Mouse (Mus musculus) spleen, postnatal 10 days (tissue): ENCODE results near the gene Prr12.

Experiments used
- DNase-seq, 2 experiments: peaks; one replicate each; pipeline ENCODE4 v3.0.0; 2021 to 2022; ENCODE audit warnings: low spot score in 2 of 2

The Prr12 gene

GRCm38 (mm10) chr7:45000539-45001114 lies 52.1 kb downstream of the Prr12 start:
- DNase-seq: no peak

DNA sequence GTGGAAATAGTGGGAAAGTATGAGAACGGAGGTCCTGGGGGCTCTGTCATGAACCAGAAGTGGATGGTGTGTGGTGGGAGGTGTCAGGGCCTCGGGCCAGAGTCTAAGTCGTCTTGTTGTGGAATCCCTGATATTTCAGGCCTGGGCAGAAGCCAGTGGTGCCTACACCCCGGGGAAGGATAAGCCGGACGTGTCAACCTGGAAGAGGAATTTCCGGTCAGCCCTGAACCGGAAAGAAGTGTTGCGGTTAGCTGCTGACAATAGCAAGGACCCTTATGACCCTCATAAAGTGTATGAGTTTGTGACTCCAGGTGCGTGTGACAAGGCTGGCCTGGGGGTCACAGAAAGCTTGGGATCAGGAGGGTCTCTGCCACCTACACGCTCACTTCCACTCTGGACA lies 52.9 kb downstream of the Prr12 start:
- no peak for DNase-seq

GRCm38 (mm10) chr7:44998501-44998955 lies 54.2 kb downstream of the Prr12 start, which contains the start of gene Bcl2l12:
Bcl2l12 (minus strand) TSS chr7:44998712.
- peak; percentile 50 to 68 for DNase-seq

DNA sequence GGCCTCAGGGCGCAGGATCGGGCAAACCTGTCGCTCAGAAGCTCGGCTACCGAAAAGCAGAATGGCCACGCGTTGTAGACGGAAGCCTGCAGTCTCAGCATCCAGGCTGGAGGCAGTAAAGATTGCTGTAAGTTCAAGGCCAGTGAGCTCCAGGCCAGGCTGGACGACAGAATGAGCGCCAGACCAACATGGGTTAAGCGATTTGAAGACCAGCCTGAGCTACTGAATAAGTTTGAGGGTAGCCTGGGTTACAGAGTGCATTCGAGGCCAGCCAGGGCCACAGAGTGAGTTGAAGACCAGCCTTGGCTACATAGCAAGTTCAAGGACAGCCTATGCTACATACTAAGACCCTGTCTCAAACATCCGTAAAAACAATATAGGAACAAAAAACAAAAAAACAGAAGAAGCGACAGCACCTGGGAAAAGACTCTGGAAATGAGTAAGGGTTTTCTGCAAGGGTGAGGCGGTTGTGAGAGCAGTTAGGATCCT lies 54.7 kb downstream of the Prr12 start:
- DNase-seq: no peak

- peak; percentile 97 to 99 for DNase-seq
These were observed 55.3 kb downstream of the Prr12 start, which contains the start of gene Irf3 for GRCm38 (mm10) chr7:44997231-44997939. Irf3 (plus strand) TSS chr7:44997648.

DNA sequence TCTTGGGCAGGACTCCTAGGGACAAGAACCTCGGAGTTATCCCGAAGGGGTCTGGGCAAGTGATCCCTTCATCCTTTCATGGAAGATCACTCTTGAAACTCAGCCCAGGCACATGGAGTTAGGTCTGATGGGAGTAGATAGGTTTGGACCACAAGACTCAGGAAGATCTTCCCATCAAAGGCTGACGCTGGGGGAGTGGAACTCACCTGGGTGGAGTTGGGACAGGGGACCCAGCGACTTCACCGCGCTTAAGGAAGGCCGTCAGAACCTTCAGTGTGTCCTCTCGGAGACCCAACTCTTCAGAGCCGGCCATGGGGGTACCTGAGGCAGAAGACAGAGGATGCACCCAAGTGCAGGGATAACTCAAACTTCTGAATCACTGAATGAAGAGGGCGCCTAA lies 56.0 kb downstream of the Prr12 start:
- DNase-seq: no peak

DNA sequence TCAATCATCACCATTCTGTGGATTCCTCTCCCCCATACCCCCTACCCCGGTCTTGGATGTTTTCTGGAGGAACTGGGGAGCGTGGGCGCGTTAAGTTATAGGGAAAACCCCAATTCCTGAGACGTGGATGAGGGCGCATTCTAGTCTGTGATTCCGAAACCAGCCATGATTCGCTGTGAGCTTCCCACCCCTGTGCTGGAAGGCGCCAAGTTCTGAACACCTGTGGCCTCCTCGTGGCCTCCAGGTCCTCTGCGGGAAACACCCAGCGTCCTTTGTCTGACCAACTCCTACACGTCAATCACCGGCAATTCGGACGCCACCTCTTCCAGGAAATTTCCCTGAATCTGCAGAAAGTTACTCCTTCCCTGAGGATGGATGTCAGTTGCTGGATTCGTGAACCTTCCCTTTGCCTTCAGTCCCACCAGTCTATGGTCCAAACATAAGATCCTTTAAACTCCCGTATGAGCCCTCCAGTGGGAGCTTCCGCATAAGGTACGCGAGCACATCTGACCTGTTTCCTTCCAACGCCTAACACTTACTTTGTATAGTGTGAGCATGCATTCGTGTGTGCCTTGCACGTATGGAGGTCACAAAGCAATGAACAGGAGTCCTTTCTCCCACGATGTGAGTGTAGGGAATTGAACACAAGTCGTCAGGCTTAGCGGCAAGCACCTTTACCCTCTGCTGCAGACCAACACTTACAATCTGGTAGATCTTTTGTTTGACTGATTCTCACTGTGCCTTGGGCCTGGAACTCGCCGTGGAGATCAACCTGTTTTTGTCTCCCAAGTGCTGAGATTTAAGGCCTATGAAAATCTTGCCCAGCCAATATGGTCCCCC lies 65.6 kb downstream of the Prr12 start:
- no peak for DNase-seq

DNA sequence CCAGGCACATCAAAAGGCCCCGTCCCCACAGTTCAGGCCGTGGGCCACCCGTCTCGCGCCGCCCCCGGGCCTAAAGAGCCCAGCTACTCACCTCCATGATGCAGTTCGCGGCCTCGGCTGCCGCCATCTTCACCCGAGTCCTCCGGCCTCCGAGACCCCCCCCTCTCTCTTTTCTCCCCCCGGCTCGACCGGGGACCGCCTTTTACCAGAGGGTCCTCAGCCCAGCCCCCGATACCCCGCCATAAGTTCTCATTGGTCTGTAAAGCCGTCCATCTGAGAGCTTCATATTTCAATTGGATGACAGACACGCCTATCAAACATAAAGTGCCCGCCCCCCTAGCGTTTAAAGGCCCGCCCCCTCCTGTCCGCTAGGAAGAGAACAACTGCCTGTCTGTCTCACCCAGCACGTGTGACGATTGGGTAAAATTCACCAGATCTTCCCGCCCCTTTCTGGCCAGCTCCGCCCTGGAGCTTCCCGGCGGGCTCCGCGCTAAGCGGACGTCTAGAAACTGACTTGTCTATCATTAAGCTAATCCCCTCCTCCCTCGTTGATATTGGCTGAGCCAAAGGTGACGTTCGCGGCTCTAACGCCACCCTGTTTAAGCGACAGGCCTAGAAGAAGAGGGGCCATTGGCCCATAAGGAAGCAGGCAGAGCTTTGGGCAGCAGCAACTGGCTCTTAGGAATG lies 66.3 kb downstream of the Prr12 start, which contains the start of gene Prmt1:
Prmt1 (minus strand) TSS at position 377 of the 687 bp plus-strand sequence.
- peak; percentile 93 to 95 for DNase-seq

GRCm38 (mm10) chr7:44985595-44986191 lies 67.0 kb downstream of the Prr12 start:
- DNase-seq: peak; percentile 46 to 71

DNA sequence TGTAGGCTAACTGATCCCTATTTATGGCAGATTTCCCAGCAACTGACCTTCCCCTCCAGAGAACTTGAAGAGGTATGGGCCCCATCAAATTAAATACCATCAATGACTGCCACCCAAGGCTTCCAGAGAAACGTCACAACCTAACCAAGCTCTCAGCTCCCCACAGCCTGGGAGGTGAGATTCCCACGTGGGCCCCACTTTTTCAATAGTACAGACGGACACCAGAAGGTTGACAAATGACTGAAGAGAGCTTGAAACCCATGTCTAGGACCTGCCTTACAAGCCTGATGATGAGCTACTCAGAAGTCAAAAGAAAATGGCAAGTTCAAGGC lies 67.9 kb downstream of the Prr12 start:
- DNase-seq: no peak

- no peak for DNase-seq
These were observed 68.5 kb downstream of the Prr12 start for GRCm38 (mm10) chr7:44983944-44984832.

DNA sequence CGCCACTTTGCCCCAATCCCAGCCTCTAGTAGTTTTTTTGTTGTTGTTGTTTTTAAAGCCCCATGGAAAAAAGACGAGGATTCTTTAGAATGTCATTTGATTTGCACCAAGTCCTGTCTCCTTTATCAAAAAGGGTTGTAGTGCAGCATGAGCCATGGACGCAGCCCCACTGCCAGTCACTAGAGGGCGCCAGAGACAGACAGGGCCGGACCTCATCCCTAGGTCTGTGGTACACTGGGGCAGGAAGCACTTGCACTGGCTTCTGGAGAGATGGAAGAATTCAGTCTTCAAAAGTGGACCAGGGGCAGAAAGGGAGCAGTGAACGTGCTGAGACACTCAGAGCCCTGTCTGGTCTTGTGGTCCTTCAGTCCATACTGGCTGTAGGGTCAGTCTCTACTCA lies 69.6 kb downstream of the Prr12 start:
- DNase-seq: peak; percentile 89 to 94

DNA sequence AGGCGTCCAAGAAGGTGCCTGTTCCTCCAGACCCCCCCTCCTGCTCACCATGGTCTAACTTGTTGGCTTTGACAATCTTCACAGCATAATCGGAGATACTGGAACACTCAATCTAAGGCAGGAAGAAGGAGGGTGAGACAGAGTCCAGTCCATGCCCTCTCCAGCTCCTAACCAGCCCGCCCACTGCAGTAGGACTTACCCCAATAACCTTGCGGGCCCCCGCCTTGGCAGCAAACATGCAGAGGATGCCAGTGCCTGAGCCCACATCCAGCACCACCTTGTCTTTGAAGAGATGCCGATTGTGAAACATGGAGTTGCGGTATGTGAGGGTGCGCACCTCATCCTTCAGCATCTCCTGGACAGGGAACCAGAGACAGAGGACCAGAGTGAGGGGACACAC lies 71.1 kb downstream of the Prr12 start:
- no peak for DNase-seq

GRCm38 (mm10) chr7:44978300-44978699 lies 74.4 kb downstream of the Prr12 start:
- no peak for DNase-seq
